Mouse (Mus musculus) C2C12 (cell line): Measurements from ENCODE around the gene Antxr1.

Experiments used
- CTCF ChIP-seq: IDR thresholded peaks from one replicate; pipeline ENCODE4 v1.5.1; 2011; ENCODE audit not compliant: control insufficient read depth, insufficient read depth, insufficient read length
- MAX ChIP-seq: IDR thresholded peaks from one replicate; pipeline ENCODE4 v1.6.1; 2011; ENCODE audit warnings: mild to moderate bottlenecking, control low read depth

- no peak for TF ChIP-seq CTCF
- no peak for TF ChIP-seq MAX
Measured at GRCm38 (mm10) chr6:87237260-87237659, 98.4 kb downstream of the Antxr1 start.
